Mouse (Mus musculus) bone marrow, adult 2 months (tissue): ENCODE results near the gene Erc2.

Experiments used
- CTCF ChIP-seq: fragments of 200-500 bp; IDR thresholded peaks from 2 replicates; pipeline ENCODE4 v1.5.1; 2011; ENCODE audit warnings: low read length, control low read depth; ENCODE audit not compliant: control insufficient read depth, insufficient read depth
- POLR2A ChIP-seq: fragments of 200-500 bp; IDR thresholded peaks from 2 replicates; pipeline ENCODE4 v1.6.1; 2011; ENCODE audit warnings: low read depth, mild to moderate bottlenecking, control low read depth, low read length, borderline replicate concordance; ENCODE audit not compliant: control insufficient read depth

DNA sequence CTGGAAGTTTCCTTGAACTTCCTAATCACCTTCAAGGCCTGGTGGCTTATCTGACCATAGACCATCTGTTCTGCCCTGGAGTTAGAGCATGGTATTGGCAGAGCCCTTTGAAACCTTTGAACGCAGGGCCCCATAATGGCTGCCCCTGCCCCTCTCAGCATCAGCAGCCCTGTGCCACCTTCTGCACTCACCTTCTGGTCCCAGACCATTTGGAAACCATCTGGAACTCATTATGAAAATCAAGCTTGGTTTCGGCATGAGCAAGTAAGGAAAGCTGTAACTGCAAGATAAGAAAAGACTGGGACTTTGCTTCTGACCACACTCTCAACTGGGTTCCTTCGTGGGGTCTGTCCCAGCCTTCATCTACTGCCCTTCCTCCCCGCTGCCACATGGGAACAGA lies 796.3 kb downstream of the Erc2 start:
- TF ChIP-seq POLR2A (no peak), CTCF (no peak)
